Mouse (Mus musculus) ES-Bruce4 (cell line): ENCODE measurements around the gene Lhfpl3.

Source experiments
- CTCF ChIP-seq: IDR thresholded peaks from one replicate; pipeline ENCODE4 v1.8.1; 2011; ENCODE audit warnings: low read depth, low read length
- EP300 ChIP-seq: IDR thresholded peaks from 2 replicates; pipeline ENCODE4 v1.6.1; 2011; ENCODE audit warnings: low read depth, low read length; ENCODE audit not compliant: insufficient read depth

GRCm38 (mm10) chr5:23106536-23106935 lies 360.7 kb downstream of the Lhfpl3 start:
- TF ChIP-seq EP300 (no peak), CTCF (no peak)
